Mouse (Mus musculus): ENCODE measurements around the gene Traf7.

DNA sequence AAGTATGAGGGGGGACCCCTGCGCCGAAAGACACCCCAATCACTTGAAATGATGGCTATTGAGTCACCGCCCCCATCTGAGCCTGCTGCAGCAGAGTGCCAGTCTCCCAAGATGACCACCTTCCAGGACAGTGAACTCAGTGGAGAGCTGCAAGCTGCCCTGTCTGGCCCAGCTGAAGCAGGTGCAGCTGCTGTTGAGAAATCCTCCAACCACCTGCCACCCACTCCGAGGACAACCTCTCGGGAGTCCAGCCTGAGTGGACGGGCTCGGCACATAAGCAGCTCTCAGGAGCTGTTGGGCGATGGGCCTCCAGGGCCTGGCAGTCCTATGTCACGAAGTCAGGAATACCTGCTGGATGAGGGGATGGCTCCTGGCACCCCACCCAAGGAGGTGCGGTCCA lies 23.7 kb downstream of the Traf7 start:
- TF ChIP-seq CTCF (IDR thresholded peaks at IDR 0.05; ENCODE audit: control insufficient read depth, insufficient read depth, low read length) (no peak), POLR2A (IDR thresholded peaks at IDR 0.05; ENCODE audit: borderline replicate concordance, control insufficient read depth, low read depth, low read length) (no peak)
